Mouse (Mus musculus) testis, adult 2 months (tissue): Measurements from ENCODE around the gene Abt1.

Source experiments
- CTCF ChIP-seq: fragments of 200-500 bp; IDR thresholded peaks from 2 replicates; pipeline ENCODE4 v1.5.1; 2012; ENCODE audit warnings: low read depth, mild to moderate bottlenecking, inconsistent platforms, low read length, moderate library complexity; ENCODE audit not compliant: control insufficient read depth, insufficient read depth, insufficient replicate concordance
- POLR2A ChIP-seq: fragments of 200-500 bp; IDR thresholded peaks from 2 replicates; pipeline ENCODE4 v1.6.1; 2012; ENCODE audit warnings: low read depth, mild to moderate bottlenecking, inconsistent platforms, low read length, moderate library complexity; ENCODE audit not compliant: control insufficient read depth

GRCm38 (mm10) chr13:23462669-23463068 is 39.0 kb upstream of the Abt1 start:
- TF ChIP-seq CTCF, result no peak
- TF ChIP-seq POLR2A, result no peak
